Mouse (Mus musculus) olfactory bulb, adult 2 months (tissue): ENCODE results near the gene Lrrc10.
"Not testable (repeated sequence)": the region's sequence is repeated elsewhere in the genome, so short reads cannot be mapped to it uniquely, and the experiment has no call there.

ENCODE experiments used
- CTCF ChIP-seq: fragments of 200-500 bp; IDR thresholded peaks from 2 replicates; pipeline ENCODE4 v1.5.1; 2012; ENCODE audit warnings: low read depth, mild to moderate bottlenecking, low read length, moderate library complexity; ENCODE audit not compliant: insufficient read depth
- POLR2A ChIP-seq: fragments of 200-500 bp; IDR thresholded peaks from 2 replicates; pipeline ENCODE4 v1.6.1; 2012; ENCODE audit warnings: mild to moderate bottlenecking, low read depth, low read length, moderate library complexity; ENCODE audit not compliant: insufficient read depth

DNA sequence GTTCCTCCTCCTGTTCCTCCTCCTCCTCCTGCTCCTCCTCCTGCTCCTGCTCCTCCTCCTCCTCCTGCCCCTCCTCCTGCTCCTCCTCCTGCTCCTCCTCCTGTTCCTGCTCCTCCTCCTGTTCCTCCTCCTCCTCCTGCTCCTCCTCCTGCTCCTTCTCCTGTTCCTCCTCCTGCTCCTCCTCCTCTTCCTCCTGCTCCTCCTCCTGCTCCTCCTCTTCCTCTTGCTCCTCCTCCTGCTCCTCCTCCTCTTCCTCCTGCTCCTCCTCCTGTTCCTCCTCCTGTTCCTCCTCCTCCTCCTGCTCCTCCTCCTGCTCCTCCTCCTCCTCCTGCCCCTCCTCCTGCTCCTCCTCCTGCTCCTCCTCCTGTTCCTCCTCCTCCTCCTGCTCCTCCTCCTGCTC lies 19.4 kb upstream of the Lrrc10 start:
- TF ChIP-seq CTCF, POLR2A: not testable (repeated sequence)
